Mouse (Mus musculus) neural tube, embryonic 14.5 days (tissue): ENCODE results near the gene Orc2. TPM values are rescaled to one million over a fixed set of nuclear protein-coding genes. Genes with fewer than 3 reads are reported as not detected.

ENCODE experiments used
- ATAC-seq: fragments of 200-750 bp; cut with Nextera tagmentation; 2 replicates; pipeline ENCODE4 v1.8.0; 2017; ENCODE audit warnings: low read depth, mild to moderate bottlenecking, moderate TSS enrichment, moderate library complexity
- H3K27ac ChIP-seq: fragments of 300-500 bp; sonication (generic); 2 replicates; pipeline ENCODE4 v1.5.1; 2014; ENCODE audit warnings: low read depth, mild to moderate bottlenecking, control low read depth, low read length, moderate library complexity, mixed read lengths
- H3K27me3 ChIP-seq: fragments of 300-500 bp; sonication (generic); 2 replicates; pipeline ENCODE4 v1.6.1; 2014; ENCODE audit warnings: low read length; ENCODE audit not compliant: control insufficient read depth, insufficient read depth
- H3K36me3 ChIP-seq: fragments of 300-500 bp; sonication (generic); 2 replicates; pipeline ENCODE4 v1.6.1; 2014; ENCODE audit warnings: low read length, mixed read lengths; ENCODE audit not compliant: control insufficient read depth, insufficient read depth
- H3K4me1 ChIP-seq: fragments of 300-500 bp; sonication (generic); 2 replicates; pipeline ENCODE4 v1.6.1; 2014; ENCODE audit warnings: low read length; ENCODE audit not compliant: control insufficient read depth, insufficient read depth
- H3K4me2 ChIP-seq: fragments of 300-500 bp; sonication (generic); 2 replicates; pipeline ENCODE4 v1.6.1; 2014; ENCODE audit warnings: mild to moderate bottlenecking, low read depth, low read length, control low read depth
- H3K4me3 ChIP-seq: fragments of 300-500 bp; sonication (generic); 2 replicates; pipeline ENCODE4 v1.5.1; 2014; ENCODE audit warnings: low read depth, low read length, control low read depth, mixed read lengths
- H3K9ac ChIP-seq: fragments of 300-500 bp; sonication (generic); replicated peaks from 2 replicates; pipeline ENCODE4 v1.6.1; 2014; ENCODE audit warnings: low read depth, mild to moderate bottlenecking, control low read depth, low read length, mixed read lengths
- H3K9me3 ChIP-seq: fragments of 300-500 bp; sonication (generic); 2 replicates; pipeline ENCODE4 v1.6.1; 2016; ENCODE audit warnings: low read length; ENCODE audit not compliant: control insufficient read depth
- WGBS: fragments of 180-500 bp; shearing (Covaris S2); extraction: QIAGEN DNeasy Blood & Tissue Kit; methylation state at CpG from one replicate; pipeline ENCODE4 v1.1.7; 2014; 5-methylcytosine and 5-hydroxymethylcytosine counted together
- polyA plus RNA-seq: library from polyadenylated mRNA; unstranded; fragments of >200 nt; fragmentation: Nextera tagmentation; extraction: Ambion mirVana; gene quantifications from 2 replicates; pipeline ENCODE4 v1.2.1, GENCODE M21; 2014

The Orc2 gene
- polyA plus RNA-seq, 1 experiment from 2014 or later = 21.6 TPM

DNA sequence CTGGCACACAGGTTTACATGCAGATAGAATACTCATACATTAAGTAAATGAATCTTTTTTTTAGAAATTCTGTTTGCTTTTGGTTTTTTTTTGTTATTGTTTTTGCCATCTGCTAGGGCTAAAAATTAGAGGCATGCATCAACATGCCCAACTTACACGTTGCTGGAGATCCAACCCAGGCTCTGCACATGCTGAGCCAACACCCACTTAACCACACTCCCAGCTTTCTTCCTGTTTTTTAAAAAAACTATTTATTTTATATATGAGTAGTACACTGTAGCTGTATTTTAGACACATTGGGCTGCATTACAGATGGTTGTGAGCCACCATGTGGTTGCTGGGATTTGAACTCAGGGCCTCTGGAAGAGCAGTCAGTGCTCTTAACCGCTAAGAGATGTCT is 88.9 kb downstream of the Orc2 start:
- Histone ChIP-seq H3K4me3 (no peak overlapping the region), H3K9ac (no peak overlapping the region), H3K9me3 (no peaks in the 10 kb centered on the region), H3K4me2 (no peak overlapping the region), H3K4me1 (peaks cover 2% of the 10 kb centered on the region; the same call in 1 of the 2 replicates), H3K36me3 (peaks cover 80% of the 10 kb centered on the region), H3K27me3 (no peaks in the 10 kb centered on the region), H3K27ac (no peak overlapping the region)
- WGBS = 90% methylated on average over 2 of the region's 2 CpGs
- no peak for ATAC-seq

GRCm38 (mm10) chr1:58415442-58415841 is 89.5 kb downstream of the Orc2 start:
- ATAC-seq = no peak
- peaks cover 83% of the 10 kb centered on the region for H3K36me3 ChIP-seq
- H3K9me3 ChIP-seq = no peaks in the 10 kb centered on the region
- no peak overlapping the region for H3K27ac ChIP-seq
- H3K27me3 ChIP-seq = no peaks in the 10 kb centered on the region
- H3K4me1 ChIP-seq = peaks cover 2% of the 10 kb centered on the region; the same call in 1 of the 2 replicates
- no peak overlapping the region for H3K9ac ChIP-seq
- H3K4me2 ChIP-seq = no peak overlapping the region
- WGBS = 45% methylated on average over 1 of the region's 1 CpGs
- H3K4me3 ChIP-seq = no peak overlapping the region

Other genes starting within 250 kb of the Orc2 start
- gene Aox2, start 226.8 kb downstream of the Orc2 start, polyA plus RNA-seq = not detected in 2 replicates
- gene Bzw1, start 112.2 kb downstream of the Orc2 start, polyA plus RNA-seq = 371 and 387 TPM in 2 replicates
- 176 and 180 TPM in 2 replicates for gene Clk1, start 81.0 kb downstream of the Orc2 start, polyA plus RNA-seq
- gene Nif3l1, start 60.0 kb downstream of the Orc2 start, polyA plus RNA-seq = 52.4 and 52.9 TPM in 2 replicates
- gene Ppil3, start 59.6 kb downstream of the Orc2 start, polyA plus RNA-seq = 60.3 and 62.7 TPM in 2 replicates
- gene Fam126b, start 81.2 kb upstream of the Orc2 start, polyA plus RNA-seq = 16.2 and 18.6 TPM in 2 replicates
- gene Ndufb3, start 81.3 kb upstream of the Orc2 start, polyA plus RNA-seq = 190 and 213 TPM in 2 replicates
- 0.11 TPM in 1 of 2 replicates, not detected in the other for gene Als2cr12, start 190.9 kb upstream of the Orc2 start, polyA plus RNA-seq
- 16.3 and 17.7 TPM in 2 replicates for gene Cflar, start 206.4 kb upstream of the Orc2 start, polyA plus RNA-seq